Mouse (Mus musculus): ENCODE results near the gene Ush1g. TPM values are rescaled to one million over a fixed set of nuclear protein-coding genes. Genes with fewer than 3 reads are reported as not detected.

Gene Ush1g
- polyA plus RNA-seq, 1 experiment from 2014 or later, result not detected

- H3K27me3 ChIP-seq (ENCODE audit: insufficient read depth, low read length), result peaks cover 19% of the 10 kb centered on the region
- H3K4me3 ChIP-seq (ENCODE audit: low read depth, low read length), result no peak overlapping the region
- H3K9me3 ChIP-seq (ENCODE audit: low read depth, low read length), result no peaks in the 10 kb centered on the region
- H3K27ac ChIP-seq (ENCODE audit: low read depth), result no peak overlapping the region
- H3K4me1 ChIP-seq (ENCODE audit: insufficient read depth), result 0 out of 2 replicates have a peak, but pooled peaks cover 8% of the 10 kb centered on the region
- no peak for ATAC-seq (ENCODE audit: insufficient read depth)
- H3K9ac ChIP-seq, result no peak overlapping the region
- 72% methylated on average over 10 of the region's 10 CpGs for WGBS
- no peak overlapping the region for H3K4me2 ChIP-seq
- no peak for DNase-seq
- TF ChIP-seq CTCF (IDR thresholded peaks at IDR 0.05; ENCODE audit: low read depth), result no peak
- H3K36me3 ChIP-seq (ENCODE audit: insufficient read depth), result 0 out of 2 replicates have a peak, but pooled peaks cover 6% of the 10 kb centered on the region
Observed at GRCm38 (mm10) chr11:115272894-115273498, 48.8 kb downstream of the Ush1g start.

GRCm38 (mm10) chr11:115271481-115271880, 50.4 kb downstream of the Ush1g start:
- Histone ChIP-seq H3K36me3 (ENCODE audit: insufficient read depth) (0 out of 2 replicates have a peak, but pooled peaks cover 6% of the 10 kb centered on the region), H3K4me1 (ENCODE audit: insufficient read depth) (0 out of 2 replicates have a peak, but pooled peaks cover 6% of the 10 kb centered on the region), H3K27me3 (ENCODE audit: insufficient read depth, low read length) (peaks cover 34% of the 10 kb centered on the region), H3K9me3 (ENCODE audit: low read depth, low read length) (no peaks in the 10 kb centered on the region), H3K27ac (ENCODE audit: low read depth) (no peak overlapping the region), H3K9ac (no peak overlapping the region), H3K4me2 (no peak overlapping the region), H3K4me3 (ENCODE audit: low read depth, low read length) (no peak overlapping the region)
- TF ChIP-seq CTCF (IDR thresholded peaks at IDR 0.05; ENCODE audit: low read depth), result no peak
- DNase-seq, result no peak
- WGBS, result 45% methylated on average over 10 of the region's 10 CpGs
- no peak for ATAC-seq (ENCODE audit: insufficient read depth)

- H3K9ac ChIP-seq, result no peak overlapping the region
- DNase-seq, result no peak
- no peak for TF ChIP-seq CTCF (IDR thresholded peaks at IDR 0.05; ENCODE audit: low read depth)
- peaks cover 39% of the 10 kb centered on the region for H3K27me3 ChIP-seq (ENCODE audit: insufficient read depth, low read length)
- H3K36me3 ChIP-seq (ENCODE audit: insufficient read depth), result 0 out of 2 replicates have a peak, but pooled peaks cover 6% of the 10 kb centered on the region
- no peak overlapping the region for H3K27ac ChIP-seq (ENCODE audit: low read depth)
- no peak overlapping the region for H3K4me2 ChIP-seq
- 0 out of 2 replicates have a peak, but pooled peaks cover 2% of the 10 kb centered on the region for H3K4me1 ChIP-seq (ENCODE audit: insufficient read depth)
- no peaks in the 10 kb centered on the region for H3K9me3 ChIP-seq (ENCODE audit: low read depth, low read length)
- WGBS, result 50% methylated on average over 9 of the region's 9 CpGs
- no peak overlapping the region for H3K4me3 ChIP-seq (ENCODE audit: low read depth, low read length)
- ATAC-seq (ENCODE audit: insufficient read depth), result no peak
Observed at GRCm38 (mm10) chr11:115271052-115271451, 50.8 kb downstream of the Ush1g start.

GRCm38 (mm10) chr11:115270148-115270861, 51.5 kb downstream of the Ush1g start:
- DNase-seq, result peak; percentile 90
- Histone ChIP-seq H3K27ac (ENCODE audit: low read depth) (no peak overlapping the region), H3K4me2 (no peak overlapping the region), H3K27me3 (ENCODE audit: insufficient read depth, low read length) (peaks cover 46% of the 10 kb centered on the region), H3K4me3 (ENCODE audit: low read depth, low read length) (no peak overlapping the region), H3K36me3 (ENCODE audit: insufficient read depth) (0 out of 2 replicates have a peak, but pooled peaks cover 6% of the 10 kb centered on the region), H3K4me1 (ENCODE audit: insufficient read depth) (0 out of 2 replicates have a peak, but pooled peaks cover 2% of the 10 kb centered on the region), H3K9me3 (ENCODE audit: low read depth, low read length) (no peaks in the 10 kb centered on the region), H3K9ac (no peak overlapping the region)
- peak; percentile 98 for TF ChIP-seq CTCF (IDR thresholded peaks at IDR 0.05; ENCODE audit: low read depth)
- 24% methylated on average over 19 of the region's 19 CpGs for WGBS
- no peak for ATAC-seq (ENCODE audit: insufficient read depth)

- Histone ChIP-seq H3K9ac (no peak overlapping the region), H3K4me1 (ENCODE audit: insufficient read depth) (0 out of 2 replicates have a peak, but pooled peaks cover 2% of the 10 kb centered on the region), H3K36me3 (ENCODE audit: insufficient read depth) (0 out of 2 replicates have a peak, but pooled peaks cover 6% of the 10 kb centered on the region), H3K27ac (ENCODE audit: low read depth) (no peak overlapping the region), H3K27me3 (ENCODE audit: insufficient read depth, low read length) (peaks cover 54% of the 10 kb centered on the region), H3K4me3 (ENCODE audit: low read depth, low read length) (no peak overlapping the region), H3K9me3 (ENCODE audit: low read depth, low read length) (no peaks in the 10 kb centered on the region), H3K4me2 (no peak overlapping the region)
- ATAC-seq (ENCODE audit: insufficient read depth) (no peak), DNase-seq (no peak)
- WGBS, result 81% methylated on average over 27 of the region's 27 CpGs
- TF ChIP-seq CTCF (IDR thresholded peaks at IDR 0.05; ENCODE audit: low read depth), result no peak
Observed at GRCm38 (mm10) chr11:115269330-115270066, 52.3 kb downstream of the Ush1g start.

- Histone ChIP-seq H3K36me3 (ENCODE audit: insufficient read depth) (0 out of 2 replicates have a peak, but pooled peaks cover 6% of the 10 kb centered on the region), H3K9ac (no peak overlapping the region), H3K27ac (ENCODE audit: low read depth) (no peak overlapping the region), H3K4me1 (ENCODE audit: insufficient read depth) (0 out of 2 replicates have a peak, but pooled peaks cover 2% of the 10 kb centered on the region), H3K4me2 (no peak overlapping the region), H3K27me3 (ENCODE audit: insufficient read depth, low read length) (peaks cover 70% of the 10 kb centered on the region), H3K9me3 (ENCODE audit: low read depth, low read length) (no peaks in the 10 kb centered on the region), H3K4me3 (ENCODE audit: low read depth, low read length) (no peak overlapping the region)
- DNase-seq (no peak), ATAC-seq (ENCODE audit: insufficient read depth) (no peak)
- 64% methylated on average over 11 of the region's 11 CpGs for WGBS
- no peak for TF ChIP-seq CTCF (IDR thresholded peaks at IDR 0.05; ENCODE audit: low read depth)
Observed at GRCm38 (mm10) chr11:115267958-115268357, 53.9 kb downstream of the Ush1g start.

Data from lung, embryonic 14.5 days (tissue).